In the genomic region with DNA sequence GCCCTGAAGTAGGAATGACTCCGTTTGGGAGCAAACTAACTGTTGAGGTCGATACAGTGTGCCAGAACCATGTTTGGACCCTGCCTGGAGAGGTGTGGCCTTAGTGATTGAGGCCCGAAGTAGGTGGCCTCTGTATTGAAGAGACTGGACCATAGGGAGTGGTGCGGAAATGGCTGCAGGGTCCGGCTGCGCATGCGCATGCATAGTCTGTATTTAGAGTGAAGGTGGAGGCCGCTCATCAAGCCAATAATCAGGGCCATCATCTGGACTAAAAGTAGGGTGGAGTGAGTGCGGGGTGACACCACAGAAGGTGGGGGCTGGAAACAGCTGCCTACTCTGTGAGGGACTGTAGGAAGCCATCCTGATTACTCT, we compare ENCODE assay signal across 11 mouse cellular contexts. TPM values are rescaled to one million over a fixed set of nuclear protein-coding genes. Genes with fewer than 3 reads are reported as not detected.
DNase-seq lines count a peak whose midpoint lies in the region; ATAC-seq and TF ChIP-seq lines count a peak whose summit lies in the region.
"Had no signal": no experiment of that assay in that cellular context is flagged by ENCODE, and none has a peak within 500 bp of the region (broad histone marks: within the 10 kb centered on the region; RNA-seq: fewer than 3 reads in every experiment).

No protein-coding gene starts in this region.

- H3K27ac ChIP-seq in kidney, embryonic 15.5 days, result peak overlapping the region; percentile 59
- peak overlapping the region; percentile 91 for H3K27ac ChIP-seq in embryonic fibroblast, embryonic 13.5 days (ENCODE audit: insufficient read depth, low read length)
- H3K27ac ChIP-seq: macrophage had no signal

- no peak overlapping the region for H3K9ac ChIP-seq in kidney, embryonic 15.5 days

- no peak for ATAC-seq in kidney, embryonic 15.5 days (replicated peaks; ENCODE audit: low FRiP score)

- 86% methylated on average over 9 of the region's 9 CpGs for WGBS in kidney, embryonic 15.5 days

- no peak overlapping the region for H3K4me3 ChIP-seq in kidney, embryonic 15.5 days (replicated peaks)
- no peak overlapping the region for H3K4me3 ChIP-seq in embryonic fibroblast, embryonic 13.5 days (ENCODE audit: insufficient read depth, low read length)
- H3K4me3 ChIP-seq in myocyte, result no peak overlapping the region

- no peaks in the 10 kb centered on the region for H3K79me2 ChIP-seq in myocyte (ENCODE audit: control insufficient read depth, insufficient read depth)

- no peaks in the 10 kb centered on the region for H3K9me3 ChIP-seq in kidney, embryonic 15.5 days (replicated peaks)

- H3K4me1 ChIP-seq in kidney, embryonic 15.5 days, result peaks cover 15% of the 10 kb centered on the region
- peaks cover 3% of the 10 kb centered on the region; the same call in 1 of the 2 replicates for H3K4me1 ChIP-seq in embryonic fibroblast, embryonic 13.5 days (ENCODE audit: control insufficient read depth, insufficient read depth, low read length)

- H3K27me3 ChIP-seq in kidney, embryonic 15.5 days, result no peaks in the 10 kb centered on the region
- no peaks in the 10 kb centered on the region for H3K27me3 ChIP-seq in myocyte (ENCODE audit: control insufficient read depth, insufficient read depth, insufficient read length)

- intact Hi-C loops in left cerebral cortex, postnatal 10 days (cut with DNase I), result no loop called here

- no peak for DNase-seq in kidney, adult 11 months
- peak; percentile 69 for DNase-seq in heart, postnatal 4 days
- no peak for DNase-seq in frontal cortex, postnatal 14 days (ENCODE audit: low spot score in 2 of 2)
- DNase-seq in thymus, postnatal 36 days, result no peak
- no peak for DNase-seq in left cerebral cortex, postnatal 10 days (ENCODE audit: extremely low spot score in 1 of 2, low spot score in 2 of 2)
- DNase-seq: cerebellum, adult 11 months had no signal

- no peak for TF ChIP-seq CTCF in embryonic fibroblast, embryonic 13.5 days (IDR thresholded peaks at IDR 0.05; ENCODE audit: borderline replicate concordance, insufficient read depth, low read length)

- no peak overlapping the region for H3K4me2 ChIP-seq in kidney, embryonic 15.5 days
- peak overlapping the region; percentile 55 for H3K4me2 ChIP-seq in myocyte (ENCODE audit: low read depth)

- no peak overlapping the region for H3ac ChIP-seq in myocyte (ENCODE audit: control insufficient read depth, insufficient read length)

- no peak; the same call in 1 of the 2 replicates for TF ChIP-seq POLR2A in embryonic fibroblast, embryonic 13.5 days (IDR thresholded peaks at IDR 0.05; ENCODE audit: low read depth, low read length)
- no peak for TF ChIP-seq POLR2A in myocyte (IDR thresholded peaks at IDR 0.05; ENCODE audit: insufficient read length, low read depth)

- H3K36me3 ChIP-seq in kidney, embryonic 15.5 days, result no peaks in the 10 kb centered on the region
- H3K36me3 ChIP-seq in myocyte (ENCODE audit: control insufficient read depth, insufficient read depth), result no peaks in the 10 kb centered on the region

TF ChIP-seq in myocyte, 11 proteins besides CTCF, POLR2A, EP300 and RAD21:
- TF ChIP-seq TCF3 (IDR thresholded peaks at IDR 0.05; ENCODE audit: insufficient read length, low read depth) (no peak), MAX (IDR thresholded peaks at IDR 0.05; ENCODE audit: low read depth) (no peak), MYOD1 (IDR thresholded peaks at IDR 0.05; ENCODE audit: control insufficient read depth in 1 of 3, insufficient read length in 2 of 3, low read depth in 2 of 3) (peak in 1 of 3 experiments; percentile 30)

RNA-seq across cellular contexts. Expression of a gene that starts 9.7 kb away (rescaled TPM):
- polyA plus RNA-seq in kidney, embryonic 15.5 days (2015; fragmentation: Nextera tagmentation; extraction: Ambion mirVana), result not detected in 2 replicates
- not detected in 2 replicates for polyA plus RNA-seq in embryonic fibroblast, embryonic 13.5 days (2011; ENCODE audit: insufficient read length, low read depth, missing spikeins)
- total RNA-seq in heart, postnatal 4 days (2021), result not detected
- 0.37 TPM for polyA plus RNA-seq in myocyte (2012; fragmentation: generic; extraction: Trizol)
- not detected for total RNA-seq in left cerebral cortex, postnatal 10 days (2021)
- total RNA-seq: heart, adult 18-20 months had no signal
- polyA plus RNA-seq: macrophage had no signal

RNA-seq across cellular contexts. Expression of a gene that starts 18.4 kb away (rescaled TPM):
- polyA plus RNA-seq in kidney, embryonic 15.5 days (2015; fragmentation: Nextera tagmentation; extraction: Ambion mirVana), result 1.2 and 1.7 TPM in 2 replicates
- polyA plus RNA-seq in embryonic fibroblast, embryonic 13.5 days (2011; ENCODE audit: insufficient read length, low read depth, missing spikeins), result not detected in 2 replicates
- total RNA-seq in heart, postnatal 4 days (2021), result 10 to 100 TPM; 67.0 to 89.1 TPM
- 303 TPM for polyA plus RNA-seq in myocyte (2012; fragmentation: generic; extraction: Trizol)
- total RNA-seq in left cerebral cortex, postnatal 10 days (2021), result under 1 TPM in 1 of 2 experiments, not detected in 1; 0.41 TPM
- polyA plus RNA-seq: macrophage had no signal

RNA-seq across cellular contexts. Expression of a gene that starts 21.7 kb away (rescaled TPM):
- 1,101 and 1,120 TPM in 2 replicates for polyA plus RNA-seq in kidney, embryonic 15.5 days (2015; fragmentation: Nextera tagmentation; extraction: Ambion mirVana)
- 6,098 and 7,850 TPM in 2 replicates for polyA plus RNA-seq in embryonic fibroblast, embryonic 13.5 days (2011; ENCODE audit: insufficient read length, low read depth, missing spikeins)
- total RNA-seq in heart, postnatal 4 days (2021), result 100 to 1,000 TPM; 861 to 965 TPM
- 206 TPM for polyA plus RNA-seq in myocyte (2012; fragmentation: generic; extraction: Trizol)
- 10 to 100 TPM; 53.2 to 64.0 TPM for total RNA-seq in left cerebral cortex, postnatal 10 days (2021)

RNA-seq across cellular contexts. Expression of a gene that starts 33.2 kb away (rescaled TPM):
- polyA plus RNA-seq in kidney, embryonic 15.5 days (2015; fragmentation: Nextera tagmentation; extraction: Ambion mirVana), result 10.0 and 10.6 TPM in 2 replicates
- 44.3 and 61.7 TPM in 2 replicates for polyA plus RNA-seq in embryonic fibroblast, embryonic 13.5 days (2011; ENCODE audit: insufficient read length, low read depth, missing spikeins)
- total RNA-seq in heart, postnatal 4 days (2021), result 10 to 100 TPM; 45.3 to 46.3 TPM
- 42.4 TPM for polyA plus RNA-seq in myocyte (2012; fragmentation: generic; extraction: Trizol)
- 100 to 1,000 TPM; 388 to 414 TPM for total RNA-seq in left cerebral cortex, postnatal 10 days (2021)

RNA-seq across cellular contexts. Expression of a gene that starts 52.0 kb away (rescaled TPM):
- 16.9 and 21.2 TPM in 2 replicates for polyA plus RNA-seq in kidney, embryonic 15.5 days (2015; fragmentation: Nextera tagmentation; extraction: Ambion mirVana)
- polyA plus RNA-seq in embryonic fibroblast, embryonic 13.5 days (2011; ENCODE audit: insufficient read length, low read depth, missing spikeins), result 11.6 and 14.2 TPM in 2 replicates
- 1 to 10 TPM; 9.1 to 9.5 TPM for total RNA-seq in heart, postnatal 4 days (2021)
- polyA plus RNA-seq in myocyte (2012; fragmentation: generic; extraction: Trizol), result 14.4 TPM
- total RNA-seq in left cerebral cortex, postnatal 10 days (2021), result 10 to 100 TPM; 98.6 to 99.6 TPM

Comparison
In these comparisons a context has a peak if more than half of its experiments do, and no peak if none do; other contexts are left out.
1. RNA of a gene that starts 18.4 kb away (polyA plus RNA-seq): 303 TPM in myocyte (single experiment); 1.2 to 1.7 TPM in kidney, embryonic 15.5 days and not detected in embryonic fibroblast, embryonic 13.5 days; every median in the first group is over 100 times any median in the second.